Mouse (Mus musculus) midbrain, embryonic 11.5 days (tissue): ENCODE measurements at regions not wholly inside any gene's neighbourhood (a gene's known extent, or its start where the extent isn't known, plus 50 kb on each side); places are given as distances from the start of the nearest gene placed in this dataset.
A peak's percentile ranks its signal among the peaks of the same experiment; 100 is the strongest.

Source experiments
- ATAC-seq: fragments of 200-750 bp; cut with Nextera tagmentation; 2 replicates; pipeline ENCODE4 v1.8.0; 2017; ENCODE audit warnings: moderate TSS enrichment, moderate library complexity; ENCODE audit not compliant: low FRiP score
- DNase-seq: peaks from one replicate; pipeline ENCODE4 v3.0.0; 2015; ENCODE audit warnings: low spot score; ENCODE audit errors: missing footprints
- H3K27ac ChIP-seq: fragments of 300-500 bp; sonication (generic); 2 replicates; pipeline ENCODE4 v1.5.1; 2014; ENCODE audit warnings: low read depth, low read length
- H3K27me3 ChIP-seq: fragments of 300-500 bp; sonication (generic); 2 replicates; pipeline ENCODE4 v1.6.1; 2014; ENCODE audit warnings: mild to moderate bottlenecking, low read length, moderate library complexity, mixed read lengths; ENCODE audit not compliant: control insufficient read depth, insufficient read depth
- H3K36me3 ChIP-seq: fragments of 300-500 bp; sonication (generic); 2 replicates; pipeline ENCODE4 v1.6.1; 2014; ENCODE audit warnings: mild to moderate bottlenecking, low read length, moderate library complexity, mixed read lengths; ENCODE audit not compliant: control insufficient read depth, insufficient read depth
- H3K4me1 ChIP-seq: fragments of 300-500 bp; sonication (generic); 2 replicates; pipeline ENCODE4 v1.6.1; 2014; ENCODE audit warnings: low read length; ENCODE audit not compliant: control insufficient read depth, insufficient read depth
- H3K4me2 ChIP-seq: fragments of 300-500 bp; sonication (generic); 2 replicates; pipeline ENCODE4 v1.6.1; 2014; ENCODE audit warnings: mild to moderate bottlenecking, moderate library complexity
- H3K4me3 ChIP-seq: fragments of 300-500 bp; sonication (generic); 2 replicates; pipeline ENCODE4 v1.5.1; 2014; ENCODE audit warnings: low read depth, low read length
- H3K9ac ChIP-seq: fragments of 300-500 bp; sonication (generic); 2 replicates; pipeline ENCODE4 v1.6.1; 2014; ENCODE audit warnings: low read length
- H3K9me3 ChIP-seq: fragments of 300-500 bp; sonication (generic); 2 replicates; pipeline ENCODE4 v1.6.1; 2016; ENCODE audit warnings: low read length; ENCODE audit not compliant: control insufficient read depth
- WGBS: fragments of 180-500 bp; shearing (Covaris S2); extraction: QIAGEN DNeasy Blood & Tissue Kit; methylation state at CpG from one replicate; pipeline ENCODE4 v1.1.7; 2014; 5-methylcytosine and 5-hydroxymethylcytosine counted together

DNA sequence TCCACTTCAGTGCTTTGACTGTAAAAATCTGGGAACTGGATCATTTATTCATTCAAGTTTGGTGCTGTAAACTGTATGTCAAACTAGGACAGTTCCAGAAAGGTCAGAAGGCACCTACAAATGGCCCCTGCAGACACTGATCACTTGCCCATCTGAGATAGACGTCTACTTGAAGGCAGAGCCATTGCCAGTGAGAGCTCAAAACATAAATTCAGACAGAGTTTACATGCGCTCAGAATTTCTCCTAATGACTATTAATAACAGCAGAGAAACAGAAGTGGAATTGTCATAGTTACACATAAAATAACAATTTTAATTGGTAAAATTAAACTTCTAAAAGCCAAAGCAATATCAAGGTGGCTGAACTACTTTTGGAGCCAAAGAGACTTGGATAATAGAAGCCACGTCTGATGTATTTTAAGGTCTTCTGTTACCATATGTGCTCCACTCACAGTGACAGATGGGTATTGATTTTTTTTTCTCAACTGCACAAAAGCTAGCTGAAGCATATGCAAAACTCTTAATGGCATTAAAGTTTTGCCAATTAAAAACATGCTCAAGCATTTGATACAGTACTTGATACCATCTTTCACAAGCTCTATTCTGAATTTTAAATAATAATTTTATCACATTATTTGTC is 401.8 kb downstream of the Nova1 start:
- WGBS: 80% methylated on average over 3 of the region's 3 CpGs
- no peak for ATAC-seq
- Histone ChIP-seq H3K4me1 (no peaks in the 10 kb centered on the region), H3K9ac (no peak overlapping the region), H3K4me2 (no peak overlapping the region), H3K36me3 (no peaks in the 10 kb centered on the region), H3K4me3 (no peak overlapping the region), H3K9me3 (no peaks in the 10 kb centered on the region), H3K27me3 (no peaks in the 10 kb centered on the region), H3K27ac (no peak overlapping the region)
- DNase-seq: peak; percentile 75

- Histone ChIP-seq H3K36me3 (no peaks in the 10 kb centered on the region), H3K4me3 (no peak overlapping the region), H3K9ac (no peak overlapping the region), H3K4me2 (no peak overlapping the region), H3K27ac (no peak overlapping the region), H3K27me3 (no peaks in the 10 kb centered on the region), H3K9me3 (no peaks in the 10 kb centered on the region), H3K4me1 (no peaks in the 10 kb centered on the region)
- no peak for DNase-seq
- 0 out of 2 replicates have a peak, but pooled peaks have one; percentile 22 for ATAC-seq
Observed at GRCm38 (mm10) chr12:46416250-46416649, 402.5 kb downstream of the Nova1 start.

DNA sequence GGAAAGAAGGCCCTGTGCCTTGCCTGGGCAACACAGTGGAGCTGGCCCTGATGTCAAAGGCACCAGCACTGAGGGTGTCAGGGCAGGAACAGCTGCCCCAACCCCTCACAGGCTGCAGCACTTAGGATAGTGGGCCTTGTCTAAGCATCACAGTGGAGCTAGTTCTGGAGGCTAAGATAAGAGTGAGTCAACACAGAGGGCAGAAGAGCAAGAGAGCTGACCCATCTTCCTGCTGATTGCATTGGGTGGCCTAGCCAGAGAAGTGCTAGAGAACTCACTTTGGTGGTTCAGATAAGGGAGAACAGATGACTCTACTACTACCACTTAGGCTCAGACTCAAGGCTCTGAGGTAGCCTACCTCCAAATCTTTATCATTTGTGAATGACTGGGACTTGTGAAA is 413.1 kb downstream of the Nova1 start:
- ATAC-seq (peak; percentile 35; the same call in 1 of the 2 replicates), DNase-seq (no peak)
- H3K4me2 ChIP-seq: no peak overlapping the region
- no peaks in the 10 kb centered on the region for H3K27me3 ChIP-seq
- no peaks in the 10 kb centered on the region for H3K4me1 ChIP-seq
- no peak overlapping the region for H3K27ac ChIP-seq
- no peak overlapping the region for H3K4me3 ChIP-seq
- H3K9ac ChIP-seq: no peak overlapping the region
- no peaks in the 10 kb centered on the region for H3K36me3 ChIP-seq
- H3K9me3 ChIP-seq: no peaks in the 10 kb centered on the region

GRCm38 (mm10) chr12:46399653-46399975 is 419.1 kb downstream of the Nova1 start:
- peak; percentile 96 for DNase-seq
- no peaks in the 10 kb centered on the region for H3K27me3 ChIP-seq
- no peaks in the 10 kb centered on the region; the same call in 1 of the 2 replicates for H3K4me1 ChIP-seq
- ATAC-seq: peak; percentile 87
- H3K4me2 ChIP-seq: peak overlapping the region; percentile 81
- WGBS: 1% methylated on average over 14 of the region's 14 CpGs
- H3K9ac ChIP-seq: peak overlapping the region; percentile 76
- no peaks in the 10 kb centered on the region for H3K36me3 ChIP-seq
- H3K9me3 ChIP-seq: no peaks in the 10 kb centered on the region
- no peak overlapping the region for H3K27ac ChIP-seq
- peak overlapping the region; percentile 49 for H3K4me3 ChIP-seq

GRCm38 (mm10) chr12:46398875-46399652 is 419.7 kb downstream of the Nova1 start:
- Histone ChIP-seq H3K9ac (peak overlapping the region; percentile 76), H3K27ac (no peak overlapping the region), H3K36me3 (no peaks in the 10 kb centered on the region), H3K4me1 (no peaks in the 10 kb centered on the region; the same call in 1 of the 2 replicates), H3K4me3 (peak overlapping the region; percentile 49), H3K9me3 (no peaks in the 10 kb centered on the region), H3K4me2 (peak overlapping the region; percentile 81), H3K27me3 (no peaks in the 10 kb centered on the region)
- peak; percentile 87 for ATAC-seq
- DNase-seq: peak; percentile 96
- WGBS: 6% methylated on average over 23 of the region's 23 CpGs

- WGBS: 84% methylated on average over 4 of the region's 4 CpGs
- no peak overlapping the region for H3K9ac ChIP-seq
- no peaks in the 10 kb centered on the region for H3K9me3 ChIP-seq
- DNase-seq (no peak), ATAC-seq (no peak)
- H3K27me3 ChIP-seq: no peaks in the 10 kb centered on the region
- H3K36me3 ChIP-seq: no peaks in the 10 kb centered on the region
- no peak overlapping the region for H3K27ac ChIP-seq
- no peak overlapping the region for H3K4me3 ChIP-seq
- H3K4me1 ChIP-seq: no peaks in the 10 kb centered on the region; the same call in 1 of the 2 replicates
- no peak overlapping the region for H3K4me2 ChIP-seq
Observed at GRCm38 (mm10) chr12:46395245-46395644, 423.5 kb downstream of the Nova1 start.

GRCm38 (mm10) chr12:46393769-46394168 is 425.0 kb downstream of the Nova1 start:
- DNase-seq: no peak
- H3K36me3 ChIP-seq: no peaks in the 10 kb centered on the region
- H3K4me3 ChIP-seq: no peak overlapping the region
- H3K27me3 ChIP-seq: no peaks in the 10 kb centered on the region
- ATAC-seq: no peak
- H3K4me2 ChIP-seq: no peak overlapping the region
- no peak overlapping the region for H3K9ac ChIP-seq
- no peaks in the 10 kb centered on the region; the same call in 1 of the 2 replicates for H3K4me1 ChIP-seq
- H3K9me3 ChIP-seq: no peaks in the 10 kb centered on the region
- no peak overlapping the region for H3K27ac ChIP-seq

DNA sequence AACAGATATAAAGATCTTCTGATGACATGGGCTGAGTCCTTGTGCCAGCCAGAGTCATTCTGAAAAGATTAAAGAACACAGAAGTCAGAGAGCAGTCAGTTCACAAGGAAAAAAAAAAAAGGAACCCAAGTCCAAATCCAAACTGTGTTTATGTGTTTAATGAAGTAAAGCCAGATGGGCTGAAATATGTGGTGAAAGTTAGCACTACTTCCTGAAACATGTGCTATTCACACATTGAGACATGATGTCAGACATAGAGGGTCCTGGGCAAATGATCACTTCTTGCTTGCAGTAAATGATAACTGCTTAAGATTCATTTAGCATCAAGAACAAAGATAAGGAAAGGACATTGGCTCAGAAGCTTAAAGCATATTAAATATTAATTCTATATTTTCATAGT is 439.8 kb downstream of the Nova1 start:
- Histone ChIP-seq H3K4me1 (no peaks in the 10 kb centered on the region), H3K9me3 (no peaks in the 10 kb centered on the region), H3K27me3 (no peaks in the 10 kb centered on the region), H3K4me2 (no peak overlapping the region), H3K9ac (no peak overlapping the region), H3K4me3 (no peak overlapping the region), H3K27ac (no peak overlapping the region), H3K36me3 (no peaks in the 10 kb centered on the region)
- DNase-seq (no peak), ATAC-seq (no peak)

GRCm38 (mm10) chr12:46371747-46372146 is 447.0 kb downstream of the Nova1 start:
- Histone ChIP-seq H3K4me2 (no peak overlapping the region), H3K36me3 (no peaks in the 10 kb centered on the region), H3K4me3 (no peak overlapping the region), H3K9ac (no peak overlapping the region), H3K27me3 (no peaks in the 10 kb centered on the region), H3K9me3 (no peaks in the 10 kb centered on the region), H3K4me1 (no peaks in the 10 kb centered on the region), H3K27ac (no peak overlapping the region)
- DNase-seq (no peak), ATAC-seq (0 out of 2 replicates have a peak, but pooled peaks have one; percentile 63)
- WGBS: 59% methylated on average over 3 of the region's 3 CpGs
